Mouse (Mus musculus) CH12.LX (cell line): ENCODE measurements around the gene Slc25a26. TPM values are rescaled to one million over a fixed set of nuclear protein-coding genes. Genes with fewer than 3 reads are reported as not detected.
A peak's percentile ranks its signal among the peaks of the same experiment; 100 is the strongest.

Experiments used
- DNase-seq: peaks from one replicate; pipeline ENCODE4 v3.0.0-alpha.2; 2013; ENCODE audit errors: extremely low read depth
- H3K27ac ChIP-seq: 2 replicates; pipeline ENCODE4 v1.5.1; 2012; ENCODE audit warnings: low read depth, mild to moderate bottlenecking, control low read depth, moderate library complexity; ENCODE audit not compliant: insufficient read depth
- H3K27me3 ChIP-seq: replicated peaks from 2 replicates; pipeline ENCODE3; 2012; ENCODE audit warnings: inconsistent platforms
- H3K36me3 ChIP-seq, 2 experiments: replicated peaks in 1 of 2; 2 replicates each; pipeline versions ENCODE3 to v1.6.1; 2012; ENCODE audit warnings: inconsistent platforms in 1 of 2, low read length in 1 of 2, mild to moderate bottlenecking in 1 of 2, mixed read lengths in 1 of 2, moderate library complexity in 1 of 2; ENCODE audit not compliant: control insufficient read depth in 1 of 2, insufficient read depth in 1 of 2
- H3K4me1 ChIP-seq, 2 experiments: 2 replicates each; pipeline ENCODE4 v1.6.1; 2012; ENCODE audit warnings: inconsistent platforms in 1 of 2, moderate library complexity in 1 of 2; ENCODE audit not compliant: insufficient read depth in 2 of 2, control insufficient read depth in 1 of 2
- H3K4me2 ChIP-seq: 2 replicates; pipeline ENCODE4 v1.6.1; 2012; ENCODE audit warnings: low read depth, mild to moderate bottlenecking, control low read depth; ENCODE audit not compliant: poor library complexity, insufficient read depth, severe bottlenecking
- H3K4me3 ChIP-seq, 3 experiments: fragments of 150-350 bp in 1 of 3; sonication (generic) in 1 of 3; replicated peaks in 1 of 3; 2 replicates each; pipeline versions ENCODE3 to v1.5.1; 2011 to 2012; ENCODE audit warnings: low read depth in 2 of 3, low read length in 2 of 3, mild to moderate bottlenecking in 2 of 3, moderate library complexity in 2 of 3, control low read depth in 1 of 3, improper control_type of control experiment in 1 of 3, inconsistent platforms in 1 of 3, mixed read lengths in 1 of 3; ENCODE audit not compliant: poor library complexity in 1 of 3
- H3K79me2 ChIP-seq: replicated peaks from 2 replicates; pipeline ENCODE4 v1.6.1; 2012; ENCODE audit warnings: mild to moderate bottlenecking, moderate library complexity; ENCODE audit not compliant: control insufficient read depth, poor library complexity, insufficient read depth, severe bottlenecking; ENCODE audit errors: extremely low read depth
- H3K9ac ChIP-seq: 2 replicates; pipeline ENCODE4 v1.6.1; 2012; ENCODE audit warnings: low read depth, mild to moderate bottlenecking, control low read depth, moderate library complexity; ENCODE audit not compliant: insufficient read depth
- H3K9me3 ChIP-seq: replicated peaks from 2 replicates; pipeline ENCODE3; 2012; ENCODE audit warnings: low read length, inconsistent platforms, mixed read lengths
- BHLHE40 ChIP-seq: IDR thresholded peaks from 2 replicates; pipeline ENCODE4 v1.6.1; 2011; ENCODE audit warnings: mild to moderate bottlenecking, low read depth, low read length, improper control_type of control experiment
- E2F4 ChIP-seq: IDR thresholded peaks from 2 replicates; pipeline ENCODE4 v1.6.1; 2011; ENCODE audit warnings: low read depth, low read length, improper control_type of control experiment; ENCODE audit not compliant: insufficient replicate concordance
- ELF1 ChIP-seq: IDR thresholded peaks from 2 replicates; pipeline ENCODE4 v1.6.1; 2014; ENCODE audit warnings: low read depth, mild to moderate bottlenecking, inconsistent platforms, low read length, improper control_type of control experiment
- ETS1 ChIP-seq: conservative IDR thresholded peaks from 2 replicates; pipeline ENCODE4 v1.6.1; 2012; ENCODE audit warnings: low read depth, mild to moderate bottlenecking, inconsistent platforms, low read length, improper control_type of control experiment, moderate library complexity
- GABPA ChIP-seq: IDR thresholded peaks from 2 replicates; pipeline ENCODE4 v1.6.1; 2012; ENCODE audit warnings: low read depth, low read length, improper control_type of control experiment, inconsistent platforms; ENCODE audit not compliant: insufficient replicate concordance
- HCFC1 ChIP-seq: IDR thresholded peaks from 2 replicates; pipeline ENCODE4 v1.6.1; 2012; ENCODE audit warnings: low read depth, mild to moderate bottlenecking, inconsistent platforms, low read length, improper control_type of control experiment
- IRF4 ChIP-seq: IDR thresholded peaks from 2 replicates; pipeline ENCODE4 v1.6.1; 2014; ENCODE audit warnings: low read depth, mild to moderate bottlenecking, inconsistent platforms, low read length, improper control_type of control experiment
- JUND ChIP-seq: conservative IDR thresholded peaks from 2 replicates; pipeline ENCODE4 v1.6.1; 2011; ENCODE audit warnings: low read depth, low read length, improper control_type of control experiment
- KAT2A ChIP-seq: IDR thresholded peaks from 2 replicates; pipeline ENCODE4 v1.6.1; 2012; ENCODE audit warnings: low read length, improper control_type of control experiment, inconsistent platforms; ENCODE audit not compliant: insufficient replicate concordance
- MAFK ChIP-seq: IDR thresholded peaks from 2 replicates; pipeline ENCODE4 v1.6.1; 2011; ENCODE audit warnings: low read length, improper control_type of control experiment; ENCODE audit not compliant: insufficient replicate concordance
- MAZ ChIP-seq: IDR thresholded peaks from 2 replicates; pipeline ENCODE4 v1.6.1; 2012; ENCODE audit warnings: low read depth, mild to moderate bottlenecking, inconsistent platforms, low read length, improper control_type of control experiment, moderate library complexity
- MEF2A ChIP-seq: IDR thresholded peaks from 2 replicates; pipeline ENCODE4 v1.6.1; 2014; ENCODE audit warnings: low read depth, mild to moderate bottlenecking, inconsistent platforms, low read length, improper control_type of control experiment, borderline replicate concordance
- MYC ChIP-seq: IDR thresholded peaks from 2 replicates; pipeline ENCODE4 v1.6.1; 2011; ENCODE audit warnings: low read depth, mild to moderate bottlenecking, improper control_type of control experiment, low read length
- NRF1 ChIP-seq: IDR thresholded peaks from 2 replicates; pipeline ENCODE4 v1.6.1; 2014; ENCODE audit warnings: low read depth, mild to moderate bottlenecking, inconsistent platforms, low read length, improper control_type of control experiment, moderate library complexity
- POLR2AphosphoS2 ChIP-seq: IDR thresholded peaks from 2 replicates; pipeline ENCODE4 v1.6.1; 2011; ENCODE audit warnings: low read depth, low read length, improper control_type of control experiment
- SIN3A ChIP-seq: IDR thresholded peaks from 2 replicates; pipeline ENCODE4 v1.6.1; 2012; ENCODE audit warnings: low read length, improper control_type of control experiment, inconsistent platforms
- SMC3 ChIP-seq: IDR thresholded peaks from 2 replicates; pipeline ENCODE4 v1.6.1; 2011; ENCODE audit warnings: low read depth, low read length, improper control_type of control experiment
- UBTF ChIP-seq: IDR thresholded peaks from 2 replicates; pipeline ENCODE4 v1.6.1; 2012; ENCODE audit warnings: low read depth, mild to moderate bottlenecking, inconsistent platforms, low read length, improper control_type of control experiment, moderate library complexity
- USF1 ChIP-seq: IDR thresholded peaks from 2 replicates; pipeline ENCODE4 v1.6.1; 2014; ENCODE audit warnings: low read depth, mild to moderate bottlenecking, inconsistent platforms, low read length, improper control_type of control experiment
- USF2 ChIP-seq: conservative IDR thresholded peaks from 2 replicates; pipeline ENCODE4 v1.6.1; 2011; ENCODE audit warnings: low read depth, low read length, improper control_type of control experiment
- ZC3H11A ChIP-seq: IDR thresholded peaks from 2 replicates; pipeline ENCODE4 v1.6.1; 2012; ENCODE audit warnings: low read depth, mild to moderate bottlenecking, inconsistent platforms, low read length, improper control_type of control experiment
- dilution Hi-C: fragments of 300-500 bp; cut with MboI; formaldehyde crosslinking; loops from 2 replicates; pipeline ENCODE4 v1.14.3; 2020; ENCODE audit warnings: low sequenced_read_pairs; ENCODE audit not compliant: extremely low pct_unique_long_range_greater_than_20kb, extremely low pct_ligation_motif_present
- in situ Hi-C: fragments of 300-500 bp; cut with MboI; formaldehyde crosslinking; loops from 3 replicates; pipeline ENCODE4 v1.14.3; 2019; ENCODE audit warnings: low sequenced_read_pairs, low pct_ligation_motif_present, low pct_unique_long_range_greater_than_20kb, mixed read lengths
- polyA plus RNA-seq: library from polyadenylated mRNA; unstranded; fragments of >175 nt; gene quantifications from 2 replicates; pipeline ENCODE4 v1.2.1, GENCODE M21; 2012; ENCODE audit warnings: low read depth; ENCODE audit not compliant: insufficient read length
- total RNA-seq, 2 experiments: library from RNA; depleted of rRNA; stranded (reverse); fragments of 300-350 nt in 1 of 2; fragments of >200 nt in 1 of 2; gene quantifications; 2 replicates each; pipeline ENCODE4 v1.2.3; 2012 to 2014

The Slc25a26 gene
- total and polyA plus RNA-seq, 3 experiments = 5.5 to 9.9 (median 5.9) TPM

- Histone ChIP-seq H3K4me2 (no peak overlapping the region), H3K9ac (no peak overlapping the region), H3K79me2 (no peaks in the 10 kb centered on the region), H3K27ac (no peak overlapping the region), H3K9me3 (no peaks in the 10 kb centered on the region), H3K36me3 (no peaks in the 10 kb centered on the region), H3K4me1 (peaks cover 0 to 16% of the 10 kb centered on the region in 2 experiments; a peak in 2 of 4 replicates), H3K27me3 (peaks cover 2% of the 10 kb centered on the region), H3K4me3 (no peak overlapping the region)
- in situ Hi-C loops = loop anchor here (10.0 kb wide), 1 partner anchor 348 kb away; no protein-coding TSS in a partner anchor
- DNase-seq = no peak
- dilution Hi-C loops = no loop called here
- TF ChIP-seq MAFK = no peak
Measured at GRCm38 (mm10) chr6:94637024-94637434, 136.9 kb downstream of the Slc25a26 start.

- H3K4me3 ChIP-seq = no peak overlapping the region
- H3K79me2 ChIP-seq = no peaks in the 10 kb centered on the region
- in situ Hi-C loops = no loop called here
- H3K4me1 ChIP-seq = peaks cover 0 to 8% of the 10 kb centered on the region in 2 experiments; a peak in 2 of 4 replicates
- no peak overlapping the region for H3K27ac ChIP-seq
- no peak for TF ChIP-seq MAZ
- no peak for TF ChIP-seq ZC3H11A
- TF ChIP-seq IRF4 = no peak
- TF ChIP-seq MYC = no peak
- TF ChIP-seq BHLHE40 = no peak
- TF ChIP-seq USF2 = no peak
- no peak for TF ChIP-seq POLR2AphosphoS2
- TF ChIP-seq E2F4 = no peak
- no peak for TF ChIP-seq UBTF
- TF ChIP-seq MEF2A = no peak
- peak; percentile 46 for DNase-seq
- H3K36me3 ChIP-seq = no peaks in the 10 kb centered on the region
- H3K4me2 ChIP-seq = no peak overlapping the region
- H3K27me3 ChIP-seq = peaks cover 2% of the 10 kb centered on the region
- no peak overlapping the region for H3K9ac ChIP-seq
- H3K9me3 ChIP-seq = no peaks in the 10 kb centered on the region
- dilution Hi-C loops = no loop called here
Measured at GRCm38 (mm10) chr6:94640297-94640696, 140.2 kb downstream of the Slc25a26 start.

GRCm38 (mm10) chr6:94642048-94642447 lies 141.9 kb downstream of the Slc25a26 start:
- Histone ChIP-seq H3K36me3 (no peaks in the 10 kb centered on the region), H3K4me1 (peaks cover 0 to 15% of the 10 kb centered on the region in 2 experiments; a peak in 2 of 4 replicates), H3K4me2 (no peak overlapping the region), H3K4me3 (no peak overlapping the region), H3K79me2 (no peaks in the 10 kb centered on the region), H3K27ac (no peak overlapping the region), H3K9me3 (no peaks in the 10 kb centered on the region), H3K27me3 (peaks cover 2% of the 10 kb centered on the region), H3K9ac (no peak overlapping the region)
- no peak for TF ChIP-seq KAT2A
- no peak for TF ChIP-seq NRF1
- TF ChIP-seq ELF1 = no peak
- TF ChIP-seq JUND = no peak
- no peak for TF ChIP-seq ZC3H11A
- no peak for TF ChIP-seq MAFK
- TF ChIP-seq USF2 = no peak
- TF ChIP-seq UBTF = no peak
- no peak for TF ChIP-seq SMC3
- no peak for TF ChIP-seq USF1
- no peak for TF ChIP-seq HCFC1
- TF ChIP-seq POLR2AphosphoS2 = no peak
- no peak for TF ChIP-seq ETS1
- no peak for TF ChIP-seq GABPA
- TF ChIP-seq MEF2A = no peak
- TF ChIP-seq SIN3A = no peak
- dilution Hi-C loops (no loop called here), in situ Hi-C loops (no loop called here)
- DNase-seq = no peak
